ENCODE assay signal across 8 mouse cellular contexts in genomic region chr12:52847830-52848518, GRCm38 (mm10).
DNase-seq lines count a peak whose midpoint lies in the region; ATAC-seq and TF ChIP-seq lines count a peak whose summit lies in the region.

No protein-coding gene starts in this region.

- TF ChIP-seq CTCF in liver, postnatal 0 days (IDR thresholded peaks at IDR 0.05; ENCODE audit: low read depth) = no peak

- no peak overlapping the region for H3K9ac ChIP-seq in liver, postnatal 0 days (replicated peaks)

- intact Hi-C loops in heart, postnatal 36 days (cut with DNase I) = no loop called here

- 67% methylated on average over 14 of the region's 14 CpGs for WGBS in liver, postnatal 0 days (ENCODE audit: insufficient replicate concordance)

- DNase-seq in cerebellum, postnatal 10 days = peak; percentile 28 to 47
- DNase-seq in cerebellum, postnatal 4 days (ENCODE audit: low spot score in 2 of 2) = no peak
- DNase-seq in embryo, embryonic 11 days = peak; percentile 37
- DNase-seq in heart, postnatal 36 days = peak; percentile 29 to 53
- no peak for DNase-seq in liver, postnatal 0 days
- no peak for DNase-seq in right cerebral cortex, adult 18-20 months
- DNase-seq in frontal cortex, postnatal 14 days (ENCODE audit: low spot score in 2 of 2) = no peak
- no peak for DNase-seq in cerebellum, adult 11 months

- TF ChIP-seq EP300 in liver, postnatal 0 days (IDR thresholded peaks at IDR 0.05; ENCODE audit: low read depth) = no peak

- H3K27me3 ChIP-seq in liver, postnatal 0 days (ENCODE audit: insufficient read depth, low read length) = no peaks in the 10 kb centered on the region

- ATAC-seq in liver, postnatal 0 days = peak; percentile 61; the same call in 1 of the 2 replicates

- H3K4me1 ChIP-seq in liver, postnatal 0 days (ENCODE audit: insufficient read depth) = 0 out of 2 replicates have a peak, but pooled peaks cover 2% of the 10 kb centered on the region

- no peak overlapping the region for H3K27ac ChIP-seq in liver, postnatal 0 days (ENCODE audit: low read depth)

- no peak overlapping the region for H3K4me3 ChIP-seq in liver, postnatal 0 days (ENCODE audit: low read depth, low read length)

- H3K36me3 ChIP-seq in liver, postnatal 0 days (replicated peaks; ENCODE audit: insufficient read depth, low read length) = no peaks in the 10 kb centered on the region

- H3K9me3 ChIP-seq in liver, postnatal 0 days (ENCODE audit: low read length) = no peaks in the 10 kb centered on the region

- H3K4me2 ChIP-seq in liver, postnatal 0 days (ENCODE audit: low read depth, low read length) = peak overlapping the region; percentile 15; the same call in 1 of the 2 replicates

Comparison
In these comparisons a context has a peak if more than half of its experiments do, and no peak if none do; other contexts are left out.
1. DNase-seq: peak in cerebellum, postnatal 10 days (2 of 2), embryo, embryonic 11 days (single experiment) and heart, postnatal 36 days (2 of 2); none in cerebellum, postnatal 4 days (0 of 2), liver, postnatal 0 days (single experiment), right cerebral cortex, adult 18-20 months (single experiment), frontal cortex, postnatal 14 days (0 of 2) and cerebellum, adult 11 months (single experiment).